Mouse (Mus musculus): ENCODE measurements around the gene Cd93. TPM values are rescaled to one million over a fixed set of nuclear protein-coding genes. Genes with fewer than 3 reads are reported as not detected.

Gene Cd93
- polyA plus RNA-seq, 1 experiment = 2.6 TPM

Other genes starting within 250 kb of the Cd93 start
- 0.47 and 1.0 TPM in 2 replicates for gene Sstr4, start 48.2 kb downstream of the Cd93 start, polyA plus RNA-seq (2012; rRNA removed)
- 16.6 and 22.5 TPM in 2 replicates for gene Thbd, start 35.4 kb downstream of the Cd93 start, polyA plus RNA-seq (2012; rRNA removed)
- gene Nxt1, start 229.0 kb upstream of the Cd93 start, polyA plus RNA-seq (2012; rRNA removed) = 25.5 and 26.6 TPM in 2 replicates
- gene Gzf1, start 237.5 kb upstream of the Cd93 start, polyA plus RNA-seq (2012; rRNA removed) = 4.0 and 5.2 TPM in 2 replicates

All from large intestine, adult 2 months (tissue).